13 mouse cellular contexts compared by ENCODE assay signal in the genomic region with DNA sequence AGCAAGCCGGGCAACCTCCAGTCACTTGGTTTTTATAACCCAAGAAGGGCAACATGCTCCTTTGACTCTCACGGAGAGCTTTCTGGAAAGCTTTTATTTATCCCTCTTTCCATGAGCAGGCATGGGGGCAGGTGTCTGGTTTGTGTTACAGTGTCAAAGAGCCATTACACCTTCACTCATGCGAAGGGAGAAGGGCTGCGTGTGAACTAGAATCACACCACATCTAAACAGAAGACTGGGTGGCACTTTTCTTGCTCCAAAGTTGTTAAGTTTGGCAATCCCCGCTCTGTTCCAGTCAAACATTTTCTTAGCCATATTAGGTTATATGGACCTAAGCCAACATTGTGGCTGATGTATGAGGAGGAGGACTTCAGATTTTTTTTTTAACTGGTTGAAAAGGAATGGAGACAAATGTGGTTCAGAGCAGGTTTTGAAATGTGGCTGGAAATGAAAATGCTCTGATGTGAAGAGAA. TPM values are rescaled to one million over a fixed set of nuclear protein-coding genes. Genes with fewer than 3 reads are reported as not detected.
DNase-seq lines count a peak whose midpoint lies in the region; ATAC-seq lines count a peak whose summit lies in the region.
"Had no signal": no experiment of that assay in that cellular context is flagged by ENCODE, and none has a peak within 500 bp of the region (broad histone marks: within the 10 kb centered on the region; RNA-seq: fewer than 3 reads in every experiment).

No protein-coding gene starts in this region.

- intact Hi-C loops in heart, postnatal 14 days (cut with DNase I) = loop anchor here (5.0 kb wide), 1 partner anchor 95 kb away; no protein-coding TSS in a partner anchor

- no peaks in the 10 kb centered on the region for H3K27me3 ChIP-seq in heart, embryonic 15.5 days
- no peaks in the 10 kb centered on the region for H3K27me3 ChIP-seq in intestine, embryonic 16.5 days (replicated peaks; ENCODE audit: control insufficient read depth, insufficient read depth, low read length)

- no peak overlapping the region for H3K4me2 ChIP-seq in heart, embryonic 15.5 days
- no peak overlapping the region for H3K4me2 ChIP-seq in intestine, embryonic 16.5 days (ENCODE audit: low read depth, low read length)
- H3K4me2 ChIP-seq: hindbrain, embryonic 14.5 days had no signal

- no peak overlapping the region for H3K4me3 ChIP-seq in heart, embryonic 15.5 days
- H3K4me3 ChIP-seq in intestine, embryonic 16.5 days (ENCODE audit: low read length) = no peak overlapping the region
- H3K4me3 ChIP-seq: erythroblast, embryonic 14.5 days had no signal

- no peak for ATAC-seq in heart, embryonic 15.5 days (replicated peaks; ENCODE audit: insufficient number of reproducible peaks, insufficient read depth, low FRiP score, low read depth)
- ATAC-seq in intestine, embryonic 16.5 days = no peak

- no peaks in the 10 kb centered on the region for H3K9me3 ChIP-seq in heart, embryonic 15.5 days (replicated peaks)
- no peaks in the 10 kb centered on the region for H3K9me3 ChIP-seq in intestine, embryonic 16.5 days (ENCODE audit: control insufficient read depth, low read length)

- no peak for DNase-seq in heart, postnatal 14 days
- DNase-seq in right cerebral cortex, adult 18-20 months = peak; percentile 4
- DNase-seq in right cerebral cortex, postnatal 36 days (ENCODE audit: low spot score in 2 of 2) = no peak
- DNase-seq in spleen, adult 12 weeks (ENCODE audit: low spot score) = no peak
- no peak for DNase-seq in layer of hippocampus, adult 11-12 months (ENCODE audit: low spot score)
- DNase-seq: cerebellum, postnatal 25 days; left cerebral cortex, postnatal 4 days; thymus, postnatal 4 days had no signal

- H3K9ac ChIP-seq in heart, embryonic 15.5 days = no peak overlapping the region
- no peak overlapping the region for H3K9ac ChIP-seq in intestine, embryonic 16.5 days (ENCODE audit: low read depth, low read length)
- H3K9ac ChIP-seq: hindbrain, embryonic 14.5 days had no signal

- 53% methylated on average over 5 of the region's 5 CpGs for WGBS in heart, embryonic 15.5 days
- whole genome bisulfite sequencing in intestine, embryonic 16.5 days = 48% methylated on average over 5 of the region's 5 CpGs

- peaks cover 28% of the 10 kb centered on the region for H3K4me1 ChIP-seq in heart, embryonic 15.5 days (replicated peaks)
- H3K4me1 ChIP-seq in intestine, embryonic 16.5 days (ENCODE audit: control insufficient read depth, insufficient read depth, low read length) = peaks cover 15% of the 10 kb centered on the region; the same call in 1 of the 2 replicates

- H3K36me3 ChIP-seq in heart, embryonic 15.5 days = no peaks in the 10 kb centered on the region
- no peaks in the 10 kb centered on the region for H3K36me3 ChIP-seq in intestine, embryonic 16.5 days (ENCODE audit: control insufficient read depth, insufficient read depth, low read length)

- H3K27ac ChIP-seq in heart, embryonic 15.5 days = peak overlapping the region; percentile 44
- peak overlapping the region; percentile 34 for H3K27ac ChIP-seq in intestine, embryonic 16.5 days (ENCODE audit: low read length)
- H3K27ac ChIP-seq: hindbrain, embryonic 14.5 days had no signal

RNA-seq across cellular contexts. Expression of a gene that starts 43.8 kb away (rescaled TPM):
- 164 TPM in 2 replicates for polyA plus RNA-seq in heart, embryonic 15.5 days (2015; fragmentation: Nextera tagmentation; extraction: Ambion mirVana)
- total RNA-seq in heart, postnatal 14 days (2021) = 10 to 100 TPM; 56.0 to 59.6 TPM
- 283 and 336 TPM in 2 replicates for polyA plus RNA-seq in intestine, embryonic 16.5 days (2015; fragmentation: Nextera tagmentation; extraction: Ambion mirVana)
- total RNA-seq: megakaryocyte-erythroid progenitor cell, adult 5-6 weeks had no signal
